Mouse (Mus musculus): Measurements from ENCODE around the gene Vps37c. TPM values are rescaled to one million over a fixed set of nuclear protein-coding genes. Genes with fewer than 3 reads are reported as not detected.

Vps37c gene
- polyA plus RNA-seq, 1 experiment from 2014 or later = 31.3 TPM

- Histone ChIP-seq H3K27ac (no peak overlapping the region), H3K4me2 (replicated peaks) (no peak overlapping the region), H3K4me3 (replicated peaks; ENCODE audit: low read length) (no peak overlapping the region), H3K27me3 (ENCODE audit: control insufficient read depth, insufficient read depth, low read length) (no peaks in the 10 kb centered on the region), H3K9ac (no peak overlapping the region), H3K36me3 (replicated peaks; ENCODE audit: control insufficient read depth, insufficient read depth) (no peaks in the 10 kb centered on the region), H3K4me1 (replicated peaks; ENCODE audit: control insufficient read depth, insufficient read depth, low read length) (no peaks in the 10 kb centered on the region), H3K9me3 (ENCODE audit: control insufficient read depth, low read length) (no peaks in the 10 kb centered on the region)
- WGBS = 96% methylated on average over 1 of the region's 1 CpGs
- DNase-seq (ENCODE audit: low spot score) (no peak), ATAC-seq (ENCODE audit: low FRiP score) (no peak)
Observed at GRCm38 (mm10) chr19:10751607-10752006, 63.1 kb downstream of the Vps37c start.

- no peak for DNase-seq (ENCODE audit: low spot score)
- WGBS = 88% methylated on average over 6 of the region's 6 CpGs
- Histone ChIP-seq H3K9ac (no peak overlapping the region), H3K4me1 (replicated peaks; ENCODE audit: control insufficient read depth, insufficient read depth, low read length) (no peaks in the 10 kb centered on the region), H3K27me3 (ENCODE audit: control insufficient read depth, insufficient read depth, low read length) (no peaks in the 10 kb centered on the region), H3K4me2 (replicated peaks) (no peak overlapping the region), H3K36me3 (replicated peaks; ENCODE audit: control insufficient read depth, insufficient read depth) (no peaks in the 10 kb centered on the region), H3K27ac (no peak overlapping the region), H3K4me3 (replicated peaks; ENCODE audit: low read length) (no peak overlapping the region), H3K9me3 (ENCODE audit: control insufficient read depth, low read length) (no peaks in the 10 kb centered on the region)
- ATAC-seq (ENCODE audit: low FRiP score) = no peak
Observed at GRCm38 (mm10) chr19:10752106-10752505, 63.6 kb downstream of the Vps37c start.

GRCm38 (mm10) chr19:10752646-10753045, 64.1 kb downstream of the Vps37c start:
- Histone ChIP-seq H3K4me1 (replicated peaks; ENCODE audit: control insufficient read depth, insufficient read depth, low read length) (no peaks in the 10 kb centered on the region), H3K27me3 (ENCODE audit: control insufficient read depth, insufficient read depth, low read length) (no peaks in the 10 kb centered on the region), H3K9me3 (ENCODE audit: control insufficient read depth, low read length) (no peaks in the 10 kb centered on the region), H3K4me2 (replicated peaks) (no peak overlapping the region), H3K4me3 (replicated peaks; ENCODE audit: low read length) (no peak overlapping the region), H3K9ac (no peak overlapping the region), H3K36me3 (replicated peaks; ENCODE audit: control insufficient read depth, insufficient read depth) (no peaks in the 10 kb centered on the region), H3K27ac (no peak overlapping the region)
- DNase-seq (ENCODE audit: low spot score) (no peak), ATAC-seq (ENCODE audit: low FRiP score) (no peak)
- 97% methylated on average over 5 of the region's 5 CpGs for WGBS

- Histone ChIP-seq H3K9ac (no peak overlapping the region), H3K4me3 (replicated peaks; ENCODE audit: low read length) (no peak overlapping the region), H3K4me1 (replicated peaks; ENCODE audit: control insufficient read depth, insufficient read depth, low read length) (peaks cover 6% of the 10 kb centered on the region; the same call in 1 of the 2 replicates), H3K27ac (no peak overlapping the region), H3K4me2 (replicated peaks) (no peak overlapping the region), H3K36me3 (replicated peaks; ENCODE audit: control insufficient read depth, insufficient read depth) (no peaks in the 10 kb centered on the region), H3K27me3 (ENCODE audit: control insufficient read depth, insufficient read depth, low read length) (no peaks in the 10 kb centered on the region), H3K9me3 (ENCODE audit: control insufficient read depth, low read length) (no peaks in the 10 kb centered on the region)
- DNase-seq (ENCODE audit: low spot score) (no peak), ATAC-seq (ENCODE audit: low FRiP score) (no peak)
Observed at GRCm38 (mm10) chr19:10757125-10757524, 68.6 kb downstream of the Vps37c start.

GRCm38 (mm10) chr19:10757526-10757925, 69.0 kb downstream of the Vps37c start:
- no peak for ATAC-seq (ENCODE audit: low FRiP score)
- no peak overlapping the region for H3K27ac ChIP-seq
- H3K27me3 ChIP-seq (ENCODE audit: control insufficient read depth, insufficient read depth, low read length) = no peaks in the 10 kb centered on the region
- DNase-seq (ENCODE audit: low spot score) = no peak
- H3K4me3 ChIP-seq (replicated peaks; ENCODE audit: low read length) = no peak overlapping the region
- H3K4me2 ChIP-seq (replicated peaks) = no peak overlapping the region
- no peaks in the 10 kb centered on the region for H3K36me3 ChIP-seq (replicated peaks; ENCODE audit: control insufficient read depth, insufficient read depth)
- no peaks in the 10 kb centered on the region for H3K9me3 ChIP-seq (ENCODE audit: control insufficient read depth, low read length)
- H3K4me1 ChIP-seq (replicated peaks; ENCODE audit: control insufficient read depth, insufficient read depth, low read length) = peaks cover 6% of the 10 kb centered on the region; the same call in 1 of the 2 replicates
- H3K9ac ChIP-seq = no peak overlapping the region
- 85% methylated on average over 2 of the region's 2 CpGs for WGBS

GRCm38 (mm10) chr19:10758708-10759107, 70.2 kb downstream of the Vps37c start:
- no peak overlapping the region for H3K9ac ChIP-seq
- ATAC-seq (ENCODE audit: low FRiP score) = no peak
- H3K36me3 ChIP-seq (replicated peaks; ENCODE audit: control insufficient read depth, insufficient read depth) = no peaks in the 10 kb centered on the region
- peaks cover 6% of the 10 kb centered on the region; the same call in 1 of the 2 replicates for H3K4me1 ChIP-seq (replicated peaks; ENCODE audit: control insufficient read depth, insufficient read depth, low read length)
- no peak for DNase-seq (ENCODE audit: low spot score)
- no peak overlapping the region for H3K4me3 ChIP-seq (replicated peaks; ENCODE audit: low read length)
- no peaks in the 10 kb centered on the region for H3K9me3 ChIP-seq (ENCODE audit: control insufficient read depth, low read length)
- H3K27ac ChIP-seq = no peak overlapping the region
- no peaks in the 10 kb centered on the region for H3K27me3 ChIP-seq (ENCODE audit: control insufficient read depth, insufficient read depth, low read length)
- 38% methylated on average over 6 of the region's 6 CpGs for WGBS
- H3K4me2 ChIP-seq (replicated peaks) = no peak overlapping the region

- Histone ChIP-seq H3K27me3 (ENCODE audit: control insufficient read depth, insufficient read depth, low read length) (no peaks in the 10 kb centered on the region), H3K4me1 (replicated peaks; ENCODE audit: control insufficient read depth, insufficient read depth, low read length) (peaks cover 6% of the 10 kb centered on the region; the same call in 1 of the 2 replicates), H3K9ac (no peak overlapping the region), H3K36me3 (replicated peaks; ENCODE audit: control insufficient read depth, insufficient read depth) (no peaks in the 10 kb centered on the region), H3K9me3 (ENCODE audit: control insufficient read depth, low read length) (no peaks in the 10 kb centered on the region), H3K27ac (no peak overlapping the region), H3K4me2 (replicated peaks) (no peak overlapping the region), H3K4me3 (replicated peaks; ENCODE audit: low read length) (no peak overlapping the region)
- DNase-seq (ENCODE audit: low spot score) (no peak), ATAC-seq (ENCODE audit: low FRiP score) (no peak)
Observed at GRCm38 (mm10) chr19:10759525-10759924, 71.0 kb downstream of the Vps37c start.

- no peaks in the 10 kb centered on the region for H3K36me3 ChIP-seq (replicated peaks; ENCODE audit: control insufficient read depth, insufficient read depth)
- 80% methylated on average over 9 of the region's 9 CpGs for WGBS
- H3K4me3 ChIP-seq (replicated peaks; ENCODE audit: low read length) = no peak overlapping the region
- peaks cover 6% of the 10 kb centered on the region; the same call in 1 of the 2 replicates for H3K4me1 ChIP-seq (replicated peaks; ENCODE audit: control insufficient read depth, insufficient read depth, low read length)
- DNase-seq (ENCODE audit: low spot score) (no peak), ATAC-seq (ENCODE audit: low FRiP score) (no peak)
- no peak overlapping the region for H3K4me2 ChIP-seq (replicated peaks)
- H3K9ac ChIP-seq = no peak overlapping the region
- no peaks in the 10 kb centered on the region for H3K9me3 ChIP-seq (ENCODE audit: control insufficient read depth, low read length)
- no peaks in the 10 kb centered on the region for H3K27me3 ChIP-seq (ENCODE audit: control insufficient read depth, insufficient read depth, low read length)
- no peak overlapping the region for H3K27ac ChIP-seq
Observed at GRCm38 (mm10) chr19:10759983-10760831, 71.7 kb downstream of the Vps37c start.

- ATAC-seq (ENCODE audit: low FRiP score) (no peak), DNase-seq (ENCODE audit: low spot score) (no peak)
- Histone ChIP-seq H3K27me3 (ENCODE audit: control insufficient read depth, insufficient read depth, low read length) (no peaks in the 10 kb centered on the region), H3K27ac (no peak overlapping the region), H3K4me1 (replicated peaks; ENCODE audit: control insufficient read depth, insufficient read depth, low read length) (peaks cover 6% of the 10 kb centered on the region; the same call in 1 of the 2 replicates), H3K9me3 (ENCODE audit: control insufficient read depth, low read length) (no peaks in the 10 kb centered on the region), H3K4me2 (replicated peaks) (no peak overlapping the region), H3K9ac (no peak overlapping the region), H3K36me3 (replicated peaks; ENCODE audit: control insufficient read depth, insufficient read depth) (no peaks in the 10 kb centered on the region), H3K4me3 (replicated peaks; ENCODE audit: low read length) (no peak overlapping the region)
- WGBS = 89% methylated on average over 8 of the region's 8 CpGs
Observed at GRCm38 (mm10) chr19:10761794-10762415, 73.4 kb downstream of the Vps37c start.

All from hindbrain, embryonic 14.5 days (tissue).